Mouse (Mus musculus): ENCODE data around the gene Usp30.

- no peak for TF ChIP-seq POLR2A (IDR thresholded peaks at IDR 0.05; ENCODE audit: borderline replicate concordance, insufficient read depth, low read length)
- TF ChIP-seq CTCF (IDR thresholded peaks at IDR 0.05; ENCODE audit: borderline replicate concordance, insufficient read depth, low read depth, low read length), result no peak
These were observed 92.0 kb downstream of the Usp30 start for GRCm38 (mm10) chr5:114157236-114157635.
